Mouse (Mus musculus) forebrain, embryonic 11.5 days (tissue): Measurements from ENCODE around the gene Aif1. TPM values are rescaled to one million over a fixed set of nuclear protein-coding genes. Genes with fewer than 3 reads are reported as not detected.
A peak's percentile ranks its signal among the peaks of the same experiment; 100 is the strongest.

Experiments
- ATAC-seq: fragments of 200-750 bp; cut with Nextera tagmentation; replicated peaks from 2 replicates; pipeline ENCODE4 v1.8.0; 2017; ENCODE audit warnings: moderate TSS enrichment; ENCODE audit not compliant: low FRiP score
- DNase-seq: peaks from one replicate; pipeline ENCODE4 v3.0.0-alpha.2; 2017; ENCODE audit warnings: low spot score
- H3K27ac ChIP-seq: fragments of 300-500 bp; sonication (generic); 2 replicates; pipeline ENCODE4 v1.5.1; 2014; ENCODE audit warnings: low read depth, low read length
- H3K27me3 ChIP-seq: fragments of 300-500 bp; sonication (generic); 2 replicates; pipeline ENCODE4 v1.6.1; 2014; ENCODE audit warnings: mild to moderate bottlenecking, low read length, mixed read lengths; ENCODE audit not compliant: control insufficient read depth, insufficient read depth
- H3K36me3 ChIP-seq: fragments of 300-500 bp; sonication (generic); 2 replicates; pipeline ENCODE4 v1.6.1; 2014; ENCODE audit warnings: mild to moderate bottlenecking, low read length, moderate library complexity, mixed read lengths; ENCODE audit not compliant: control insufficient read depth, insufficient read depth
- H3K4me1 ChIP-seq: fragments of 300-500 bp; sonication (generic); replicated peaks from 2 replicates; pipeline ENCODE4 v1.6.1; 2014; ENCODE audit warnings: low read length, mixed read lengths; ENCODE audit not compliant: control insufficient read depth, insufficient read depth
- H3K4me2 ChIP-seq: fragments of 300-500 bp; sonication (generic); 2 replicates; pipeline ENCODE4 v1.6.1; 2014; ENCODE audit warnings: low read depth, mild to moderate bottlenecking, low read length, moderate library complexity, mixed read lengths; ENCODE audit not compliant: severe bottlenecking
- H3K4me3 ChIP-seq: fragments of 300-500 bp; sonication (generic); 2 replicates; pipeline ENCODE4 v1.5.1; 2014; ENCODE audit warnings: low read depth, low read length
- H3K9ac ChIP-seq: fragments of 300-500 bp; sonication (generic); 2 replicates; pipeline ENCODE4 v1.6.1; 2014; ENCODE audit warnings: low read length
- H3K9me3 ChIP-seq: fragments of 300-500 bp; sonication (generic); 2 replicates; pipeline ENCODE4 v1.6.1; 2016; ENCODE audit warnings: low read length, mixed read lengths; ENCODE audit not compliant: control insufficient read depth
- WGBS: fragments of 180-500 bp; shearing (Covaris S2); extraction: QIAGEN DNeasy Blood & Tissue Kit; methylation state at CpG from one replicate; pipeline ENCODE4 v1.1.7; 2014; 5-methylcytosine and 5-hydroxymethylcytosine counted together
- polyA plus RNA-seq: library from polyadenylated mRNA; unstranded; fragments of >200 nt; fragmentation: Nextera tagmentation; extraction: Ambion mirVana; gene quantifications from 2 replicates; pipeline ENCODE4 v1.2.1, GENCODE M21; 2014

The Aif1 gene
- polyA plus RNA-seq, 1 experiment from 2014 or later = 3.5 TPM

DNA sequence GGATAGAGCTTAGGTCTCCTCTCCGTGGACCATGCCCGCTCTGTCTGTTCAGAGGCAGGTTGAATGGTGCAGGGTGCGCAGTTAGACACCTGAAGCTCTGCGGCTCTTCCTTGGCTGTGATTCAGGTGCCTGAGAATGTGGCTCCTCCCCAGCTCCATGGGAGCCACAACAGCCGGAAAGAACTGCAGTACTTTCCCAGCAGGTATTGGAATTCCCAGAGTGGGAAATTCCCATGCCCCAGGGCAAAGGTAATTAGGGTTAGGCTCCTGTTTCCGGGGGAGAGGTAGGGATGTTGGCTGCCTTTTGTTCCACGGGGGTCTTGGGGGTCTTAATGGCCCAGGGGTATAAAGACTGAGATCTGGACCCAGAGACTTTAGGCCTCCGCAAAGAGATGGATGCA, 23.1 kb upstream of the Aif1 start:
- H3K4me2 ChIP-seq = no peak overlapping the region
- H3K27me3 ChIP-seq = peaks cover 20% of the 10 kb centered on the region
- H3K36me3 ChIP-seq = no peaks in the 10 kb centered on the region
- DNase-seq (no peak), ATAC-seq (no peak)
- H3K4me1 ChIP-seq = peaks cover 3% of the 10 kb centered on the region; the same call in 1 of the 2 replicates
- no peaks in the 10 kb centered on the region for H3K9me3 ChIP-seq
- 24% methylated on average over 8 of the region's 8 CpGs for WGBS
- H3K27ac ChIP-seq = no peak overlapping the region
- H3K9ac ChIP-seq = no peak overlapping the region
- H3K4me3 ChIP-seq = no peak overlapping the region

DNA sequence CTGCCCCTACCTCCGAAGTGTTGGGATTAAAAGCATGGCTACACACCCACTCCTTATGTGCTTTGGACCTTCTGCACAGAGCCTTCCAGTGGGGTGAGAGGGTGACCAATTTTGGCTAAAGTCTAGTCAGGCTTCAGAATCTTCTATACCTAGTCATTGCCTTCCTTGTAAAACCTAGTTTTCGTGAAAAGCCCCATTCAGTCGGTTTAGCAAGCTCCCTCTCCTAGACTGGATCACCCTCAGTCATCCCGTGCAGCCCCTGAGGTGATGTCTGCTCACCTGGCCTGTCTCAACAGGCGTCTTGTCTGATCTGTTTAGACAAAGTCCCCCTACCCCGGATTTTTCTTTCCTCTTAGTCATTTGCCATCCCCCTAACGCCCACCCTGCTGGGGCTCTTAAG, 22.2 kb upstream of the Aif1 start:
- H3K36me3 ChIP-seq = no peaks in the 10 kb centered on the region
- peaks cover 3% of the 10 kb centered on the region; the same call in 1 of the 2 replicates for H3K4me1 ChIP-seq
- ATAC-seq = no peak
- no peak overlapping the region for H3K27ac ChIP-seq
- WGBS = 62% methylated on average over 7 of the region's 7 CpGs
- H3K9ac ChIP-seq = no peak overlapping the region
- no peak overlapping the region for H3K4me2 ChIP-seq
- no peak for DNase-seq
- H3K27me3 ChIP-seq = peaks cover 20% of the 10 kb centered on the region
- H3K4me3 ChIP-seq = no peak overlapping the region
- H3K9me3 ChIP-seq = no peaks in the 10 kb centered on the region

GRCm38 (mm10) chr17:35197126-35197525, 21.3 kb upstream of the Aif1 start:
- Histone ChIP-seq H3K4me1 (peaks cover 3% of the 10 kb centered on the region; the same call in 1 of the 2 replicates), H3K9ac (no peak overlapping the region), H3K9me3 (no peaks in the 10 kb centered on the region), H3K4me3 (no peak overlapping the region), H3K4me2 (no peak overlapping the region), H3K36me3 (no peaks in the 10 kb centered on the region), H3K27me3 (peaks cover 20% of the 10 kb centered on the region), H3K27ac (no peak overlapping the region)
- WGBS = 47% methylated on average over 6 of the region's 6 CpGs
- ATAC-seq = no peak
- no peak for DNase-seq

DNA sequence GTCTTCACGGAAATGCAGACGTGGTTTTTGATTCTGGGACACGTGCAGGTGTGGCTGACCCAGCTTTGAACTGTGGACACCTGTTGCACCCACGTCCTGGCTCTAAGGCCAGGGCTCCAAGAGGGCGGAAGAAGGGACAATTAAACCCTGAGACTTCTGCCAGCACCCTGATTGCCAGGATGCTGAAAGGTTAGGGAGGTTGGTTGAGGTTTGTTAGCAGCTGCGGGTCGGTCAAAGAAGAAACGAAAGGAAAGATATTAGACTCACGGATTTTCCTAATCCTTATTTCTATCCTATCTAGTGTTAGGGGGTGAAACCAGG, 20.4 kb upstream of the Aif1 start:
- Histone ChIP-seq H3K4me2 (peak overlapping the region; percentile 59), H3K27me3 (peaks cover 20% of the 10 kb centered on the region), H3K9me3 (no peaks in the 10 kb centered on the region), H3K4me1 (peaks cover 3% of the 10 kb centered on the region; the same call in 1 of the 2 replicates), H3K9ac (no peak overlapping the region; the same call in 1 of the 2 replicates), H3K4me3 (peak overlapping the region; percentile 32; the same call in 1 of the 2 replicates), H3K36me3 (no peaks in the 10 kb centered on the region), H3K27ac (no peak overlapping the region)
- DNase-seq (no peak), ATAC-seq (no peak)
- 31% methylated on average over 9 of the region's 9 CpGs for WGBS

DNA sequence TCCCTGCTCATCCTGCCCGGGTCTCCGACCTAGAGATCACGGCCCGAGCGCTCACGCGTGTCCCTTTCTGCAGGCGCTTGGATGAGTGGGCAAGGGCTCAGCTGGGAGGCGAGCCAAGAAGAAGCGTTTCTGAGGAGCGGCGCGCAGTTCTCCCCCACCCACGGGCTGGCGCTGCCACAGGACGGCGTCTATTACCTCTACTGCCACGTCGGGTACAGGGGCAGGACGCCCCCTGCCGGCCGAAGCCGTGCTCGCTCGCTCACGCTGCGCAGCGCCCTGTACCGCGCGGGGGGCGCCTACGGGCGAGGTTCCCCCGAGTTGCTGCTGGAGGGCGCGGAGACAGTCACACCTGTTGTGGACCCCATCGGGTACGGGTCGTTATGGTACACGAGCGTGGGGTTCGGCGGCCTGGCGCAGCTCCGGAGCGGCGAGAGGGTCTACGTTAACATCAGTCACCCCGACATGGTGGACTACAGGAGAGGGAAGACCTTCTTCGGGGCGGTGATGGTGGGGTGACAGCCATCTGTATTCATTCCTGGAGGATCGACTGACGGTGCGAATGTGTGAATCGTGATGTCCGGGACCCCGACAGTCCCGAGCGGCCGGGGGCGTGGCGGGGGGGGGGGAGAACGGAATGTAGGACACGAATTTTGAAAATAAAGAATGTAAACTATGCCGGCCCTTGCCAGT, 19.9 kb upstream of the Aif1 start:
- 2% methylated on average over 66 of the region's 66 CpGs for WGBS

DNA sequence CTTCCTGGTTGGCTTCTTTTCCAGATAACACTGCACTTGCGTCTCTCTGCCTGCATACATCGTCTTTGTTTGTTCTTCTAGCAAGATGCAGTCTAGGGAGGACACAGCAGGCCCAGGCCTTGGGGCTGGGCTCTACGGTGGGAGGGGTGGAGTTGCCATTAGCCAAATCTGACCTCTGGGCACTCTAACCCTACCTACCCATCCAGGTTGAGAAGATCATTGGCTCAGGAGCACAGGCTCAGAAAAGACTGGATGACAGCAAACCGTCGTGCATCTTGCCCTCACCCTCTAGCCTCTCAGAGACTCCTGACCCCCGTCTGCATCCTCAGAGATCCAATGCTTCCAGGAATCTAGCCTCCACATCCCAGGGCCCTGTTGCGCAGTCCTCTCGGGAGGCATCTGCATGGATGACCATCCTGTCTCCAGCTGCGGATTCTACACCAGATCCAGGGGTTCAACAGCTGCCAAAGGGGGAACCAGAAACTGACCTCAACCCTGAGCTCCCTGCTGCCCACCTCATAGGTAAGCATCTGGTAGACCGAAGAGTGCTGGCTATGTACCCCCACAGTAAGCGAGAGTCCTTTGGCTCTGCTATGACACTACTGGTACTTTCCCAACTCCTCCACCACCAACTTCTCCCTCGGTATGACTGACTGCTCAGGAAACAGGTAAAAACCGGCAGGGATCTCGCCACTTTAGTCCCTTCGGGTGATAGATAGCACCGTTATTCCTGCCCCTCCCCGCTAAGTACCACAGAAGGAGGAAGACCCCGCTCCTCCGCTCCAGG, 19.2 kb upstream of the Aif1 start:
- H3K9me3 ChIP-seq = no peaks in the 10 kb centered on the region
- DNase-seq (no peak), ATAC-seq (no peak)
- peak overlapping the region; percentile 32 for H3K9ac ChIP-seq
- no peaks in the 10 kb centered on the region for H3K36me3 ChIP-seq
- H3K27me3 ChIP-seq = peaks cover 18% of the 10 kb centered on the region
- H3K4me2 ChIP-seq = peak overlapping the region; percentile 59
- H3K4me1 ChIP-seq = peaks cover 3% of the 10 kb centered on the region; the same call in 1 of the 2 replicates
- WGBS = 49% methylated on average over 18 of the region's 19 CpGs
- no peak overlapping the region for H3K27ac ChIP-seq
- H3K4me3 ChIP-seq = peak overlapping the region; percentile 32

More for the DNA sequence above, 19.9 kb upstream of the Aif1 start:
- DNase-seq (peak; percentile 86), ATAC-seq (peak; percentile 72)
- H3K4me1 ChIP-seq = peaks cover 3% of the 10 kb centered on the region; the same call in 1 of the 2 replicates
- H3K36me3 ChIP-seq = no peaks in the 10 kb centered on the region
- H3K27ac ChIP-seq = no peak overlapping the region
- peak overlapping the region; percentile 59 for H3K4me2 ChIP-seq
- H3K9ac ChIP-seq = peak overlapping the region; percentile 32
- peak overlapping the region; percentile 32 for H3K4me3 ChIP-seq
- peaks cover 20% of the 10 kb centered on the region for H3K27me3 ChIP-seq
- no peaks in the 10 kb centered on the region for H3K9me3 ChIP-seq

- 80% methylated on average over 28 of the region's 28 CpGs for WGBS
- H3K36me3 ChIP-seq = no peaks in the 10 kb centered on the region
- no peak within 1 kb of the TSS for H3K27ac ChIP-seq
- H3K9ac ChIP-seq = no peak within 1 kb of the TSS; the same call in 1 of the 2 replicates
- ATAC-seq (no peak), DNase-seq (no peak)
- peaks cover 3% of the 10 kb centered on the region; the same call in 1 of the 2 replicates for H3K4me1 ChIP-seq
- peaks cover 18% of the 10 kb centered on the region for H3K27me3 ChIP-seq
- H3K4me2 ChIP-seq = peak within 1 kb of the TSS; percentile 59; the same call in 1 of the 2 replicates
- no peak within 1 kb of the TSS for H3K4me3 ChIP-seq
- no peaks in the 10 kb centered on the region for H3K9me3 ChIP-seq
Measured at GRCm38 (mm10) chr17:35193881-35194843, 18.3 kb upstream of the Aif1 start, which contains the start of gene Ltb. Ltb (plus strand) TSS chr17:35194439.

DNA sequence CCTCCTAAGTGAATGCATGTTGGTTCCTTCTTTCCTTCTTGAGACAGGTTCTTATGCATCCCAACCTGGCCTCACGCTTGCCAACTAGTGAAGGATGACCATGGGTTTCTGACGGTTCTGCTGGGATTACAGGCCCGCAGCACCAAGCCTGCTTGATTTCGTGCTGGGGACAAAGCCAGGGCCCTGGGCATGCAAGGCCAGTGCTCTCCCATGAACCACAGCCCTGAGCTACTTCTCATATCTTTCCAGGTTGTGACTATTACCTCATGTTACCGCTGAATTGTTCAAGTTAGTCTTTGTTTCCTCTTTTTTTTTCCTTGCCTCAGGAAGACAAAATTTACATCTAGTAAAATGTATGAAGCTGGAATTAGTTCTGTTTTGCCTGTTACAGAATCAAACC, 17.1 kb upstream of the Aif1 start:
- Histone ChIP-seq H3K9me3 (no peaks in the 10 kb centered on the region), H3K9ac (no peak overlapping the region), H3K27ac (no peak overlapping the region), H3K4me3 (no peak overlapping the region), H3K27me3 (peaks cover 18% of the 10 kb centered on the region), H3K36me3 (no peaks in the 10 kb centered on the region), H3K4me2 (no peak overlapping the region), H3K4me1 (peaks cover 3% of the 10 kb centered on the region; the same call in 1 of the 2 replicates)
- no peak for DNase-seq
- WGBS = 87% methylated on average over 5 of the region's 5 CpGs
- ATAC-seq = no peak
